Mouse (Mus musculus) limb, embryonic 13.5 days (tissue): ENCODE results near the gene Methig1. TPM values are rescaled to one million over a fixed set of nuclear protein-coding genes. Genes with fewer than 3 reads are reported as not detected.
"Not testable (repeated sequence)": the region's sequence is repeated elsewhere in the genome, so short reads cannot be mapped to it uniquely, and the experiment has no call there.

Source experiments
- ATAC-seq: fragments of 200-750 bp; cut with Nextera tagmentation; 2 replicates; pipeline ENCODE4 v1.8.0; 2017; ENCODE audit warnings: low read depth, moderate number of reproducible peaks, moderate TSS enrichment; ENCODE audit not compliant: low FRiP score
- H3K27ac ChIP-seq: fragments of 300-500 bp; sonication (generic); 2 replicates; pipeline ENCODE4 v1.5.1; 2015; ENCODE audit warnings: inconsistent platforms, mild to moderate bottlenecking, moderate library complexity
- H3K27me3 ChIP-seq: fragments of 300-500 bp; sonication (generic); 2 replicates; pipeline ENCODE4 v1.6.1; 2015; ENCODE audit warnings: mild to moderate bottlenecking, inconsistent platforms
- H3K36me3 ChIP-seq: fragments of 300-500 bp; sonication (generic); 2 replicates; pipeline ENCODE4 v1.6.1; 2015; ENCODE audit warnings: inconsistent platforms, mild to moderate bottlenecking, moderate library complexity
- H3K4me1 ChIP-seq: fragments of 300-500 bp; sonication (generic); 2 replicates; pipeline ENCODE4 v1.6.1; 2015; ENCODE audit warnings: inconsistent platforms
- H3K4me2 ChIP-seq: fragments of 300-500 bp; sonication (generic); replicated peaks from 2 replicates; pipeline ENCODE4 v1.6.1; 2015; ENCODE audit warnings: inconsistent platforms, mild to moderate bottlenecking, moderate library complexity
- H3K4me3 ChIP-seq: fragments of 300-500 bp; sonication (generic); 2 replicates; pipeline ENCODE4 v1.5.1; 2015; ENCODE audit warnings: moderate library complexity, mild to moderate bottlenecking, inconsistent platforms
- H3K9ac ChIP-seq: fragments of 300-500 bp; sonication (generic); 2 replicates; pipeline ENCODE4 v1.6.1; 2015; ENCODE audit warnings: mild to moderate bottlenecking, inconsistent platforms
- H3K9me3 ChIP-seq: fragments of 300-500 bp; sonication (generic); 2 replicates; pipeline ENCODE4 v1.6.1; 2016; ENCODE audit warnings: inconsistent platforms
- WGBS: fragments of 180-500 bp; shearing (Covaris S2); methylation state at CpG from one replicate; pipeline ENCODE4 v1.1.7; 2015; 5-methylcytosine and 5-hydroxymethylcytosine counted together
- polyA plus RNA-seq: library from polyadenylated mRNA; unstranded; fragments of >200 nt; fragmentation: Nextera tagmentation; extraction: Ambion mirVana; gene quantifications from 2 replicates; pipeline ENCODE4 v1.2.1, GENCODE M21; 2015

Gene Methig1
- polyA plus RNA-seq: 0.10 TPM in 1 of 2 replicates, not detected in the other

GRCm38 (mm10) chr15:100352711-100353250, at the start of gene Methig1, which contains the start of gene Mettl7a2:
Gene Methig1, plus strand, starts transcription at chr15:100353149.
Gene Mettl7a2, plus strand, starts transcription at chr15:100353200.
- no peak within 1 kb of the TSS for H3K4me2 ChIP-seq
- H3K4me3 ChIP-seq: no peak within 1 kb of the TSS
- no peaks in the 10 kb centered on the region for H3K9me3 ChIP-seq
- H3K27ac ChIP-seq: no peak within 1 kb of the TSS
- no peak within 1 kb of the TSS for H3K9ac ChIP-seq
- H3K4me1 ChIP-seq: peaks cover 12% of the 10 kb centered on the region
- no peak for ATAC-seq
- H3K36me3 ChIP-seq: no peaks in the 10 kb centered on the region
- 69% methylated on average over 10 of the region's 10 CpGs for WGBS
- H3K27me3 ChIP-seq: no peaks in the 10 kb centered on the region

DNA sequence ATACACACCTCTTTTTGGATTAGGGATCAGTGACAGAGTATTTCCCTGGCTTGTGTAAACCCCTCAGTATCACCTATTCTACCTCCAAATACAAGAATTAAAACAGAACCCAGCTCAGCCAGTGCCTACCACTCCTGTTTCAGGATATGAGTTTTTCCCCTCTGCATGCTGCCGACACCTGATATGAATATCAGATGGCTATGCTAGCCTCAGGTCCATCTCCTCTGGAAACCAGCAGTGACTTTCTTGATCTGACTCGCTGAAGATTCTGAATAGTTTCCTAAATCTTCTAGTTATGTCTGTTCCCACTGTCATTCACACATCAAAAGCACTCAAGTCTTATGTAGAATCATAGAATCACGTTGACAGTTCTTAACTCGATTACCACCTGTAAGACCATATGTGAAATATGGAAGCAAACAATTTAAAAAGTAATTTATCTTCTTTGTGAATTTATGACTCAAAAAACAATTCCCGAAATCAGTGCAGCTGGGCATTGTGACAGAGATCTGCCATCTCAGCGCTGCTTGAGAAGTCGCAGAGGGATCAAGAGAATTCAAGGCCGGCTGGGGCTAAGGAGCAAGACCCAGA, 49.4 kb upstream of the Methig1 start:
- ATAC-seq: no peak
- no peak overlapping the region for H3K9ac ChIP-seq
- H3K9me3 ChIP-seq: no peaks in the 10 kb centered on the region
- H3K36me3 ChIP-seq: no peaks in the 10 kb centered on the region
- H3K4me2 ChIP-seq: peak overlapping the region; percentile 80
- 55% methylated on average over 8 of the region's 8 CpGs for WGBS
- no peaks in the 10 kb centered on the region for H3K27me3 ChIP-seq
- H3K27ac ChIP-seq: no peak overlapping the region
- 0 out of 2 replicates have a peak, but pooled peaks cover 4% of the 10 kb centered on the region for H3K4me1 ChIP-seq
- peak overlapping the region; percentile 54 for H3K4me3 ChIP-seq

GRCm38 (mm10) chr15:100304019-100304991, 48.6 kb upstream of the Methig1 start, which contains the start of gene Mettl7a1:
Gene Mettl7a1, plus strand, starts transcription at chr15:100304140.
- no peaks in the 10 kb centered on the region for H3K9me3 ChIP-seq
- 5% methylated on average over 23 of the region's 30 CpGs for WGBS
- 0 out of 2 replicates have a peak, but pooled peaks cover 4% of the 10 kb centered on the region for H3K4me1 ChIP-seq
- H3K27me3 ChIP-seq: no peaks in the 10 kb centered on the region
- H3K36me3 ChIP-seq: no peaks in the 10 kb centered on the region
- H3K9ac ChIP-seq: peak within 1 kb of the TSS; percentile 68
- ATAC-seq: peak; percentile 75
- peak within 1 kb of the TSS; percentile 80 for H3K4me2 ChIP-seq
- H3K27ac ChIP-seq: peak within 1 kb of the TSS; percentile 61; the same call in 1 of the 2 replicates
- H3K4me3 ChIP-seq: peak within 1 kb of the TSS; percentile 54

- Histone ChIP-seq H3K27ac (no peak overlapping the region), H3K36me3 (no peaks in the 10 kb centered on the region), H3K4me1 (0 out of 2 replicates have a peak, but pooled peaks cover 4% of the 10 kb centered on the region), H3K27me3 (no peaks in the 10 kb centered on the region), H3K4me3 (no peak overlapping the region), H3K9me3 (no peaks in the 10 kb centered on the region), H3K9ac (no peak overlapping the region), H3K4me2 (no peak overlapping the region)
- WGBS: 82% methylated on average over 2 of the region's 2 CpGs
- ATAC-seq: no peak
Measured at GRCm38 (mm10) chr15:100306201-100306600, 46.7 kb upstream of the Methig1 start.

DNA sequence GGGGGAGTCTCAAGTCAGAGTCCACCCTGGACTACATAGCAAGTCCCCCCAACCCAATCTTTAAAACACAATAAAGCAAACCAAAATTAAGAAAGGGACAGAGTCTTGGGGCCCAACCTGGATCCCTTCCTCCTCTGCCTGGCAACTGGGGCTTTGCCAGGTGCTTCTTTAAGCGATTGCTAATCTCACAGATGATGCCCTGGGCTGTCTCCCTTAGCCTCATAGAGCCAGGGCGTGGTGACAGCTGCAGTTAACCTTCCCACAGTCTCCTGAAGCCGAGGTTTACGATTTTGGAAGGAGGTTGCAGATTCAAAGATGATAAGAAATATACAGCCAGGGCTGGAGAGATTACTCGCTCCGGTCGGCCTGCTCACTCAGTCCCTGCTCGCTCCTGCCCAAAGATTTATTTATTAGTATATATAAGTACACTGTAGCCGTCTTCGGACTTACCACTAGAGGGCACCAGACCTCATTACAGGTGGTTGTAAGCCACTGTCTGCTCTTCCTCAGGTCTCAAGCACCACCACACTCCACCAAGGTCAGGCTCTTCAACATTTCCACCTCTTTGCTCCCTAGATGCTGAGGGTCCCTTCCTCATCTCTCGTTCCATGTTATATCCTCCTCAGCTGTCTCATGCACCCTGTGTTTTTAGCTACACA, 45.4 kb upstream of the Methig1 start:
- WGBS: 41% methylated on average over 11 of the region's 11 CpGs
- 0 out of 2 replicates have a peak, but pooled peaks have one; percentile 48 for ATAC-seq

GRCm38 (mm10) chr15:100312346-100312745, 40.6 kb upstream of the Methig1 start:
- Histone ChIP-seq H3K27ac (no peak overlapping the region), H3K4me3 (no peak overlapping the region), H3K4me2 (no peak overlapping the region), H3K9ac (no peak overlapping the region), H3K4me1 (0 out of 2 replicates have a peak, but pooled peaks cover 12% of the 10 kb centered on the region), H3K27me3 (no peaks in the 10 kb centered on the region), H3K36me3 (peaks cover 4% of the 10 kb centered on the region), H3K9me3 (no peaks in the 10 kb centered on the region)
- 88% methylated on average over 2 of the region's 2 CpGs for WGBS
- no peak for ATAC-seq

More for the DNA sequence above, 45.4 kb upstream of the Methig1 start:
- H3K9ac ChIP-seq, H3K27me3 ChIP-seq, H3K27ac ChIP-seq, H3K36me3 ChIP-seq, H3K9me3 ChIP-seq, H3K4me2 ChIP-seq, H3K4me3 ChIP-seq: not testable (repeated sequence)
- H3K4me1 ChIP-seq: 0 out of 2 replicates have a peak, but pooled peaks cover 14% of the 10 kb centered on the region

- H3K9ac ChIP-seq: no peak overlapping the region
- no peak for ATAC-seq
- no peak overlapping the region for H3K27ac ChIP-seq
- H3K36me3 ChIP-seq: peaks cover 4% of the 10 kb centered on the region
- no peaks in the 10 kb centered on the region for H3K27me3 ChIP-seq
- H3K4me3 ChIP-seq: no peak overlapping the region
- WGBS: 93% methylated on average over 5 of the region's 5 CpGs
- no peak overlapping the region for H3K4me2 ChIP-seq
- H3K4me1 ChIP-seq: 0 out of 2 replicates have a peak, but pooled peaks cover 12% of the 10 kb centered on the region
- H3K9me3 ChIP-seq: no peaks in the 10 kb centered on the region
Measured at GRCm38 (mm10) chr15:100314448-100315145, 38.4 kb upstream of the Methig1 start.

GRCm38 (mm10) chr15:100318014-100318671, 34.8 kb upstream of the Methig1 start:
- H3K4me3 ChIP-seq, ATAC-seq: not testable (repeated sequence)
- WGBS: 47% methylated on average over 4 of the region's 4 CpGs

DNA sequence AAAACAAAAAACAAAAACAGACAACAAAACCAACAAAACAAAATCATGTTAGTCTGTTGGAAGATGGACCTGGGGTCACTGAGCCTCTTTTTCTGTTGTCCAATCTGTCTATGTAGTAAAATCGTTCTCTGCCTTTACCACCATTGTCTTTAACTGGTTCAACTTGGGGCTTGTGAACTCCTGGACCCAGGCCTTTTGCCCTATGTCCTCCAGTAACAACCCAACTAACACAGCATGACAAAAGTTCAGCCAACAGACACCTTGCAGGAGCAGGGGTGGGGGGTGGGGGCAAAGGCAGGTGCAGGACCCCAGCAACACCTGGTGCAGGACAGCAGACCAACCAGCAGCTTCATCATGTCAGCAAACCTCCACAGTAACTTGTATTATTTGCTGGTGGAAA, 33.1 kb upstream of the Methig1 start:
- no peak for ATAC-seq
- Histone ChIP-seq H3K9ac (no peak overlapping the region), H3K27ac (no peak overlapping the region), H3K36me3 (no peaks in the 10 kb centered on the region), H3K4me2 (no peak overlapping the region), H3K4me1 (0 out of 2 replicates have a peak, but pooled peaks cover 5% of the 10 kb centered on the region), H3K9me3 (no peaks in the 10 kb centered on the region), H3K27me3 (no peaks in the 10 kb centered on the region), H3K4me3 (no peak overlapping the region)
- WGBS: 76% methylated on average over 1 of the region's 1 CpGs

More at GRCm38 (mm10) chr15:100318014-100318671, 34.8 kb upstream of the Methig1 start:
- not testable (repeated sequence) for H3K9ac ChIP-seq, H3K27me3 ChIP-seq, H3K36me3 ChIP-seq, H3K4me1 ChIP-seq, H3K27ac ChIP-seq, H3K9me3 ChIP-seq, H3K4me2 ChIP-seq

GRCm38 (mm10) chr15:100320295-100320905, 32.5 kb upstream of the Methig1 start:
- Histone ChIP-seq H3K4me1 (0 out of 2 replicates have a peak, but pooled peaks cover 5% of the 10 kb centered on the region), H3K27me3 (no peaks in the 10 kb centered on the region), H3K4me2 (no peak overlapping the region), H3K27ac (no peak overlapping the region), H3K4me3 (no peak overlapping the region), H3K36me3 (no peaks in the 10 kb centered on the region), H3K9ac (no peak overlapping the region), H3K9me3 (no peaks in the 10 kb centered on the region)
- no peak for ATAC-seq
- 50% methylated on average over 9 of the region's 9 CpGs for WGBS
